Mouse (Mus musculus) megakaryocyte, embryonic 14.5 days (primary cell): ENCODE measurements around the gene Tmem88b. TPM values are rescaled to one million over a fixed set of nuclear protein-coding genes. Genes with fewer than 3 reads are reported as not detected.

Experiments used
- H3K27me3 ChIP-seq: replicated peaks from 2 replicates; pipeline ENCODE3; 2012; ENCODE audit warnings: inconsistent platforms
- H3K36me3 ChIP-seq: replicated peaks from 2 replicates; pipeline ENCODE3; 2012; ENCODE audit warnings: low read length, inconsistent platforms, mixed read lengths
- H3K4me1 ChIP-seq: 2 replicates; pipeline ENCODE4 v1.6.1; 2012; ENCODE audit warnings: inconsistent platforms
- H3K4me3 ChIP-seq: replicated peaks from 2 replicates; pipeline ENCODE3; 2012; ENCODE audit warnings: moderate library complexity, mild to moderate bottlenecking, inconsistent platforms
- H3K9me3 ChIP-seq: 2 replicates; pipeline ENCODE4 v1.6.1; 2012; ENCODE audit warnings: inconsistent platforms
- FLI1 ChIP-seq: IDR thresholded peaks from 2 replicates; pipeline ENCODE4 v1.6.1; 2012; ENCODE audit warnings: low read length, inconsistent platforms, mixed read lengths
- GATA1 ChIP-seq: IDR thresholded peaks from 3 replicates; pipeline ENCODE4 v1.6.1; 2012; ENCODE audit warnings: mixed read lengths, low read length, inconsistent platforms, borderline replicate concordance
- polyA plus RNA-seq: library from polyadenylated mRNA; stranded (reverse); fragments of >175 nt; gene quantifications from 2 replicates; pipeline ENCODE4 v1.2.3, GENCODE M21; 2012; ENCODE audit warnings: low replicate concordance; ENCODE audit not compliant: insufficient read depth

Tmem88b gene
- polyA plus RNA-seq, 1 experiment, result 0.04 TPM

GRCm38 (mm10) chr4:155812665-155813181, 27.0 kb upstream of the Tmem88b start:
- TF ChIP-seq FLI1 (no peak), GATA1 (no peak)
- Histone ChIP-seq H3K36me3 (peaks cover 81% of the 10 kb centered on the region), H3K9me3 (no peaks in the 10 kb centered on the region), H3K27me3 (no peaks in the 10 kb centered on the region), H3K4me3 (peak overlapping the region; percentile 100), H3K4me1 (peaks cover 50% of the 10 kb centered on the region)

DNA sequence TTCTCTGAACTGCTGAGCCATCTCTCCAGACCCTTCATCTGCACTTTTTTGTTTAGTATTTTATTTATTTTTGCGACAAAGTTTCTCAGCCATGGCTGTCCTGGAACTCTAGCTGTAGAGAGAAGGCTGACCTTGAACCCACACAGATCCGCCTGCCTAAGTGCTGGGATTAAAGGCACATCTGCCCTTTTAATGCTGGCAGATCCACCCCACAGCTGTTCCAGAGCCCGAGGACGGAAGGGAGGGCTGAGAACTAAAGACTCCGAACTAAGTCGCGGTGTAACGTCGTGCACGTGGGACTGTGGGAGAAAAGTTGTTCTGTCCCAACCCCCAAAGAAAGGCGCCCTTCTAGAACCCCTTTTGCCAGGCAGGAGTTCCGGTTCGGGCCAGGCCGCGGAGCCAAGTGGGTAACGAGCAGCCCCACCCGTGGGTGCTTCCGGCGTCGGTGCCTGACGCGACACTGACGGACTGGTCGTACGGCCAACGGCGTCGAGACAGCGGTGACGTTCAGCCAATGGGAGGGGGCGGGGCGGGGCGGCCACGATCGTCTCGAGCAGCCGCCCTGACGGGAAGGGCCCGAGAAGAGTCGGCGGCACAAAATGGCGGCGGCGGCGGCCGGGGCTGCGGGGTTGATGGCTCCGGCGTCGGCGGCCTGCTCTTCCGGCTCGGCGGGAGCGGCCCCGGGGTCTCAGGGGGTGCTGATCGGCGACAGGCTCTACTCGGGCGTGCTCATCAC, 26.4 kb upstream of the Tmem88b start, which contains the start of gene Ccnl2:
Gene Ccnl2 (plus strand): TSS at position 561 of the 736 bp plus-strand sequence.
- peaks cover 48% of the 10 kb centered on the region for H3K4me1 ChIP-seq
- H3K36me3 ChIP-seq, result peaks cover 81% of the 10 kb centered on the region
- no peaks in the 10 kb centered on the region for H3K27me3 ChIP-seq
- no peaks in the 10 kb centered on the region for H3K9me3 ChIP-seq
- H3K4me3 ChIP-seq, result peak within 1 kb of the TSS; percentile 100
- TF ChIP-seq FLI1 (0 out of 2 replicates have a peak, but pooled peaks have one; percentile 53), GATA1 (no peak)

GRCm38 (mm10) chr4:155807841-155808240, 22.2 kb upstream of the Tmem88b start:
- Histone ChIP-seq H3K4me1 (peaks cover 45% of the 10 kb centered on the region), H3K9me3 (no peaks in the 10 kb centered on the region), H3K27me3 (no peaks in the 10 kb centered on the region), H3K36me3 (peaks cover 69% of the 10 kb centered on the region), H3K4me3 (no peak overlapping the region)
- TF ChIP-seq FLI1 (no peak), GATA1 (no peak)

- Histone ChIP-seq H3K4me1 (peaks cover 41% of the 10 kb centered on the region), H3K9me3 (no peaks in the 10 kb centered on the region), H3K36me3 (peaks cover 40% of the 10 kb centered on the region), H3K27me3 (no peaks in the 10 kb centered on the region), H3K4me3 (peak overlapping the region; percentile 98)
- TF ChIP-seq FLI1 (peak; percentile 44; the same call in 1 of the 2 replicates), GATA1 (no peak)
Measured at GRCm38 (mm10) chr4:155803340-155804041, 17.8 kb upstream of the Tmem88b start.

DNA sequence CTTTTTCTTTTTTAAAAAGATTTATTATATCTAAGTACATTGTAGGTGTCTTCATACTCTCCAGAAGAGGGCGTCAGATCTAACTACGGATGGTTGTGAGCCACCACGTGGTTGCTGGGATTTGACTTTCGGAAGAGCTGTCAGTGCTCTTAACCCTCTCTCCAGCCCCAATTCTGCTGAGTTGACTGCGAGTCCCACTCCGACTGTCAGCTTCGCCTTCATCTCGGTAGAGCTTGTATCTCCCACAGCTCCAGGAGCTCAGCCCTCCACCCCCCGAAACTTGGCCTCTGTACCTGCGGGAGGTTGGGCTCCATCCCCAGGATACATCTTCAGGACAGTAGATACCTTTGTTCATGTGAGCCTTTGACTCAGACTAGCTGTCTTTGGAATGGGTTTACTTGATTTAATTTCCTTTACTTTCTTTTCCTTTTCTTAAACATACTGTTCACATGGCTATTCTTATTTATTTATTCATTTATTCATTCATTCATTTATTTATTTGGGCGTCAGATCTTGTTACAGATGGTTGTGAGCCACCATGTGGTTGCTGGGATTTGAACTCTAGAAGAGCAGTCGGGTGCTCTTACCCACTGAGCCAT, 17.2 kb upstream of the Tmem88b start, which contains the start of gene Mrpl20:
Gene Mrpl20 (plus strand): TSS at position 138 of the 599 bp plus-strand sequence.
- Histone ChIP-seq H3K4me1 (peaks cover 37% of the 10 kb centered on the region), H3K36me3 (peaks cover 33% of the 10 kb centered on the region), H3K9me3 (no peaks in the 10 kb centered on the region), H3K27me3 (no peaks in the 10 kb centered on the region), H3K4me3 (peak within 1 kb of the TSS; percentile 98)
- TF ChIP-seq FLI1 (no peak), GATA1 (no peak)

DNA sequence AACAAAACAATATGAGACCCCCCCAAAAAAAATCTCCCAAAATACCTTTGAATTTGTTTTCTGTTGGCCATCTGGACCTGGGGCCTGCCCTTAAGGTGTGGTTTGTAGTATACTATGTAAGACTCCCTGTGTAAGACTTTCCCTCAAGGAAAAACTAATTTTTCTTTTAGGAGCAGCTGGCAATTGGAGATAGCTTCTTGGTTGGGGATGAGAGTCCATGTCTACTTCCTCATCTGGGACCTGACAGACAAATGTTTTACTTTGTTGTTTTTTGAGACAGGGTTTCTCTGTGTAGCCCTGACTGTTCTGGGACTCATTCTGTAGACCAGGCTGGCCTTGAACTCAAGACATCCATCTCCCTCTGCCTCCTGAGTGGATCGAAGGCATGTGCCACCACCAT, 16.4 kb upstream of the Tmem88b start:
- Histone ChIP-seq H3K27me3 (no peaks in the 10 kb centered on the region), H3K4me3 (no peak overlapping the region), H3K4me1 (peaks cover 37% of the 10 kb centered on the region), H3K9me3 (no peaks in the 10 kb centered on the region), H3K36me3 (peaks cover 26% of the 10 kb centered on the region)
- no peak for TF ChIP-seq GATA1
- TF ChIP-seq FLI1, result no peak

GRCm38 (mm10) chr4:155793730-155794129, 8.1 kb upstream of the Tmem88b start:
- peaks cover 17% of the 10 kb centered on the region for H3K27me3 ChIP-seq
- no peak for TF ChIP-seq GATA1
- no peak for TF ChIP-seq FLI1
- H3K4me1 ChIP-seq, result peaks cover 44% of the 10 kb centered on the region
- H3K4me3 ChIP-seq, result no peak overlapping the region
- no peaks in the 10 kb centered on the region for H3K9me3 ChIP-seq
- no peaks in the 10 kb centered on the region for H3K36me3 ChIP-seq

GRCm38 (mm10) chr4:155791240-155791933, 5.7 kb upstream of the Tmem88b start:
- Histone ChIP-seq H3K27me3 (peaks cover 17% of the 10 kb centered on the region), H3K4me1 (peaks cover 62% of the 10 kb centered on the region)
- TF ChIP-seq FLI1 (no peak), GATA1 (no peak)

GRCm38 (mm10) chr4:155790650-155791161, 5.0 kb upstream of the Tmem88b start:
- Histone ChIP-seq H3K36me3 (no peaks in the 10 kb centered on the region), H3K27me3 (peaks cover 13% of the 10 kb centered on the region), H3K9me3 (no peaks in the 10 kb centered on the region), H3K4me1 (peaks cover 69% of the 10 kb centered on the region), H3K4me3 (no peak overlapping the region)
- TF ChIP-seq GATA1 (no peak), FLI1 (no peak)

More at GRCm38 (mm10) chr4:155791240-155791933, 5.7 kb upstream of the Tmem88b start:
- H3K9me3 ChIP-seq, result no peaks in the 10 kb centered on the region
- H3K4me3 ChIP-seq, result peak overlapping the region; percentile 53
- H3K36me3 ChIP-seq, result no peaks in the 10 kb centered on the region
